ENCODE assay signal across 7 mouse cellular contexts in the genomic region with DNA sequence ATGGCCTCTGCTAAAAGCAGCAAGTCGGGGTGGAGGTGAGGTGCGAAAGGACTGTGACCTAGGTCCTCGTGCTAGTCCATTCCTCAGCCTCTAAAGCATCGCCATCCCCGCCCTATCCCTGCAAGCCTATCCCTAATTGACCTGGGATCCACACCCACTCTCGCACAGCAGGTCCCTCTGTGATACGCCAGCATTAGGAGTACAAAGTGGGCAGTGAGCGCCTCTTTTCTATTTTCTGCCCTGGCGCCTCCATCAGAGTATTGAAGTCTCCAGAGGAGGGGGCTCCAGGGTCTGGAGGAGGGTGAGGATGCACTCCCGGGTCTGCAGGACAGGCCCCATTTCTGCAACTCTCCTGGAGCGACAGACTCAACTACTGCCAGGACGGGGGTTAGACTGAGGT. TPM values are rescaled to one million over a fixed set of nuclear protein-coding genes. Genes with fewer than 3 reads are reported as not detected.
DNase-seq lines count a peak whose midpoint lies in the region; ATAC-seq and TF ChIP-seq lines count a peak whose summit lies in the region.

No protein-coding gene starts in this region.

- DNase-seq in lung, postnatal 14 days, result no peak
- DNase-seq in limb, embryonic 14.5 days (ENCODE audit: low spot score), result no peak
- DNase-seq in thymus, postnatal 4 days, result no peak
- DNase-seq in layer of hippocampus, adult 9-11 months, result no peak

- TF ChIP-seq POLR2A in limb, embryonic 14.5 days (IDR thresholded peaks at IDR 0.05; ENCODE audit: borderline replicate concordance, extremely low read depth, insufficient read depth, insufficient read length), result no peak

- H3K27me3 ChIP-seq in lung, embryonic 15.5 days, result peaks cover 79% of the 10 kb centered on the region
- H3K27me3 ChIP-seq in forebrain, embryonic 12.5 days, result peaks cover 71% of the 10 kb centered on the region
- peaks cover 82% of the 10 kb centered on the region for H3K27me3 ChIP-seq in limb, embryonic 14.5 days (ENCODE audit: control insufficient read depth, insufficient read depth, low read length)
- H3K27me3 ChIP-seq in stomach, embryonic 15.5 days (replicated peaks), result peaks cover 74% of the 10 kb centered on the region

- H3K9me3 ChIP-seq in lung, embryonic 15.5 days, result no peaks in the 10 kb centered on the region
- H3K9me3 ChIP-seq in forebrain, embryonic 12.5 days, result no peaks in the 10 kb centered on the region
- no peaks in the 10 kb centered on the region for H3K9me3 ChIP-seq in limb, embryonic 14.5 days (ENCODE audit: control insufficient read depth, low read length)
- H3K9me3 ChIP-seq in stomach, embryonic 15.5 days, result no peaks in the 10 kb centered on the region

- no peak overlapping the region for H3K27ac ChIP-seq in lung, embryonic 15.5 days
- H3K27ac ChIP-seq in forebrain, embryonic 12.5 days, result no peak overlapping the region
- H3K27ac ChIP-seq in limb, embryonic 14.5 days (replicated peaks; ENCODE audit: low read depth, low read length), result no peak overlapping the region
- H3K27ac ChIP-seq in stomach, embryonic 15.5 days, result no peak overlapping the region

- H3K4me3 ChIP-seq in lung, embryonic 15.5 days, result peak overlapping the region; percentile 56
- H3K4me3 ChIP-seq in forebrain, embryonic 12.5 days (replicated peaks), result peak overlapping the region; percentile 67
- H3K4me3 ChIP-seq in limb, embryonic 14.5 days (replicated peaks; ENCODE audit: low read length), result peak overlapping the region; percentile 47
- peak overlapping the region; percentile 55 for H3K4me3 ChIP-seq in stomach, embryonic 15.5 days (replicated peaks)

- H3K4me2 ChIP-seq in lung, embryonic 15.5 days, result peak overlapping the region; percentile 99
- peak overlapping the region; percentile 99 for H3K4me2 ChIP-seq in forebrain, embryonic 12.5 days
- H3K4me2 ChIP-seq in limb, embryonic 14.5 days (replicated peaks; ENCODE audit: low read depth, low read length, severe bottlenecking), result peak overlapping the region; percentile 99
- peak overlapping the region; percentile 100 for H3K4me2 ChIP-seq in stomach, embryonic 15.5 days

- H3K36me3 ChIP-seq in lung, embryonic 15.5 days, result no peaks in the 10 kb centered on the region
- no peaks in the 10 kb centered on the region for H3K36me3 ChIP-seq in forebrain, embryonic 12.5 days (replicated peaks)
- H3K36me3 ChIP-seq in limb, embryonic 14.5 days (ENCODE audit: control insufficient read depth, insufficient read depth, low read length), result no peaks in the 10 kb centered on the region
- H3K36me3 ChIP-seq in stomach, embryonic 15.5 days, result no peaks in the 10 kb centered on the region

- H3K4me1 ChIP-seq in lung, embryonic 15.5 days, result peaks cover 39% of the 10 kb centered on the region
- H3K4me1 ChIP-seq in forebrain, embryonic 12.5 days, result peaks cover 62% of the 10 kb centered on the region
- peaks cover 12% of the 10 kb centered on the region; the same call in 1 of the 2 replicates for H3K4me1 ChIP-seq in limb, embryonic 14.5 days (ENCODE audit: control insufficient read depth, insufficient read depth, low read length)
- H3K4me1 ChIP-seq in stomach, embryonic 15.5 days, result peaks cover 38% of the 10 kb centered on the region

- H3K9ac ChIP-seq in lung, embryonic 15.5 days, result peak overlapping the region; percentile 25; the same call in 1 of the 2 replicates
- H3K9ac ChIP-seq in forebrain, embryonic 12.5 days, result peak overlapping the region; percentile 56
- no peak overlapping the region for H3K9ac ChIP-seq in limb, embryonic 14.5 days (ENCODE audit: low read depth, low read length, severe bottlenecking)
- no peak overlapping the region for H3K9ac ChIP-seq in stomach, embryonic 15.5 days

- no peak for ATAC-seq in lung, embryonic 15.5 days (ENCODE audit: borderline replicate concordance, extremely low read depth, low FRiP score, low TSS enrichment)
- no peak for ATAC-seq in forebrain, embryonic 12.5 days (ENCODE audit: low FRiP score)
- ATAC-seq in limb, embryonic 14.5 days (ENCODE audit: low FRiP score, low read depth), result no peak
- ATAC-seq in stomach, embryonic 15.5 days (ENCODE audit: insufficient read depth, low FRiP score, low read depth), result no peak

- WGBS in lung, embryonic 15.5 days, result 8% methylated on average over 12 of the region's 12 CpGs
- WGBS in forebrain, embryonic 12.5 days, result 7% methylated on average over 12 of the region's 12 CpGs
- WGBS in limb, embryonic 14.5 days, result 7% methylated on average over 12 of the region's 12 CpGs
- WGBS in stomach, embryonic 15.5 days, result 7% methylated on average over 12 of the region's 12 CpGs

RNA-seq across cellular contexts. Expression of a gene that starts 2.1 kb away (rescaled TPM):
- 1.5 and 2.1 TPM in 2 replicates for polyA plus RNA-seq in lung, embryonic 15.5 days (2015; fragmentation: Nextera tagmentation; extraction: Ambion mirVana)
- 1.7 and 1.9 TPM in 2 replicates for polyA plus RNA-seq in forebrain, embryonic 12.5 days (2016; fragmentation: Nextera tagmentation; extraction: Ambion mirVana)
- polyA plus RNA-seq in limb, embryonic 14.5 days (2012; rRNA removed), result 2.7 and 3.8 TPM in 2 replicates
- 0.23 and 0.29 TPM in 2 replicates for polyA plus RNA-seq in limb, embryonic 14.5 days (2014; fragmentation: Nextera tagmentation; extraction: Ambion mirVana)
- 0.30 and 0.39 TPM in 2 replicates for polyA plus RNA-seq in stomach, embryonic 15.5 days (2015; fragmentation: Nextera tagmentation; extraction: Ambion mirVana)

RNA-seq across cellular contexts. Expression of a gene that starts 16.2 kb away (rescaled TPM):
- polyA plus RNA-seq in lung, embryonic 15.5 days (2015; fragmentation: Nextera tagmentation; extraction: Ambion mirVana), result 30.9 and 42.2 TPM in 2 replicates
- polyA plus RNA-seq in forebrain, embryonic 12.5 days (2016; fragmentation: Nextera tagmentation; extraction: Ambion mirVana), result 0.38 and 0.51 TPM in 2 replicates
- 1.4 and 1.5 TPM in 2 replicates for polyA plus RNA-seq in limb, embryonic 14.5 days (2012; rRNA removed)
- 2.2 and 2.3 TPM in 2 replicates for polyA plus RNA-seq in limb, embryonic 14.5 days (2014; fragmentation: Nextera tagmentation; extraction: Ambion mirVana)
- 4.9 and 5.0 TPM in 2 replicates for polyA plus RNA-seq in stomach, embryonic 15.5 days (2015; fragmentation: Nextera tagmentation; extraction: Ambion mirVana)

RNA-seq across cellular contexts. Expression of a gene that starts 34.6 kb away (rescaled TPM):
- polyA plus RNA-seq in lung, embryonic 15.5 days (2015; fragmentation: Nextera tagmentation; extraction: Ambion mirVana), result 68.4 and 75.3 TPM in 2 replicates
- 72.7 and 73.5 TPM in 2 replicates for polyA plus RNA-seq in forebrain, embryonic 12.5 days (2016; fragmentation: Nextera tagmentation; extraction: Ambion mirVana)
- 88.9 and 117 TPM in 2 replicates for polyA plus RNA-seq in limb, embryonic 14.5 days (2012; rRNA removed)
- polyA plus RNA-seq in limb, embryonic 14.5 days (2014; fragmentation: Nextera tagmentation; extraction: Ambion mirVana), result 63.8 and 75.9 TPM in 2 replicates
- 62.9 and 65.0 TPM in 2 replicates for polyA plus RNA-seq in stomach, embryonic 15.5 days (2015; fragmentation: Nextera tagmentation; extraction: Ambion mirVana)

RNA-seq across cellular contexts. Expression of a gene that starts 39.7 kb away (rescaled TPM):
- polyA plus RNA-seq in lung, embryonic 15.5 days (2015; fragmentation: Nextera tagmentation; extraction: Ambion mirVana), result 108 and 112 TPM in 2 replicates
- polyA plus RNA-seq in forebrain, embryonic 12.5 days (2016; fragmentation: Nextera tagmentation; extraction: Ambion mirVana), result 111 and 126 TPM in 2 replicates
- 102 and 133 TPM in 2 replicates for polyA plus RNA-seq in limb, embryonic 14.5 days (2012; rRNA removed)
- polyA plus RNA-seq in limb, embryonic 14.5 days (2014; fragmentation: Nextera tagmentation; extraction: Ambion mirVana), result 62.1 and 63.1 TPM in 2 replicates
- polyA plus RNA-seq in stomach, embryonic 15.5 days (2015; fragmentation: Nextera tagmentation; extraction: Ambion mirVana), result 69.8 and 75.6 TPM in 2 replicates

RNA-seq across cellular contexts. Expression of a gene that starts 56.5 kb away (rescaled TPM):
- polyA plus RNA-seq in lung, embryonic 15.5 days (2015; fragmentation: Nextera tagmentation; extraction: Ambion mirVana), result 0.77 and 2.0 TPM in 2 replicates
- polyA plus RNA-seq in forebrain, embryonic 12.5 days (2016; fragmentation: Nextera tagmentation; extraction: Ambion mirVana), result not detected in 2 replicates
- polyA plus RNA-seq in limb, embryonic 14.5 days (2012; rRNA removed), result 1.1 and 1.5 TPM in 2 replicates
- polyA plus RNA-seq in limb, embryonic 14.5 days (2014; fragmentation: Nextera tagmentation; extraction: Ambion mirVana), result 0.43 and 0.59 TPM in 2 replicates
- 0.40 and 0.42 TPM in 2 replicates for polyA plus RNA-seq in stomach, embryonic 15.5 days (2015; fragmentation: Nextera tagmentation; extraction: Ambion mirVana)

Comparison
In these comparisons a context has a peak if more than half of its experiments do, and no peak if none do; other contexts are left out.
1. H3K9ac ChIP-seq: peak in lung, embryonic 15.5 days (single experiment) and forebrain, embryonic 12.5 days (single experiment); none in limb, embryonic 14.5 days (single experiment) and stomach, embryonic 15.5 days (single experiment).
2. Peak in every context shown above with its lines, with median percentiles within 50 percentile points of each other: H3K4me2 ChIP-seq and H3K4me3 ChIP-seq.